In the genomic region with DNA sequence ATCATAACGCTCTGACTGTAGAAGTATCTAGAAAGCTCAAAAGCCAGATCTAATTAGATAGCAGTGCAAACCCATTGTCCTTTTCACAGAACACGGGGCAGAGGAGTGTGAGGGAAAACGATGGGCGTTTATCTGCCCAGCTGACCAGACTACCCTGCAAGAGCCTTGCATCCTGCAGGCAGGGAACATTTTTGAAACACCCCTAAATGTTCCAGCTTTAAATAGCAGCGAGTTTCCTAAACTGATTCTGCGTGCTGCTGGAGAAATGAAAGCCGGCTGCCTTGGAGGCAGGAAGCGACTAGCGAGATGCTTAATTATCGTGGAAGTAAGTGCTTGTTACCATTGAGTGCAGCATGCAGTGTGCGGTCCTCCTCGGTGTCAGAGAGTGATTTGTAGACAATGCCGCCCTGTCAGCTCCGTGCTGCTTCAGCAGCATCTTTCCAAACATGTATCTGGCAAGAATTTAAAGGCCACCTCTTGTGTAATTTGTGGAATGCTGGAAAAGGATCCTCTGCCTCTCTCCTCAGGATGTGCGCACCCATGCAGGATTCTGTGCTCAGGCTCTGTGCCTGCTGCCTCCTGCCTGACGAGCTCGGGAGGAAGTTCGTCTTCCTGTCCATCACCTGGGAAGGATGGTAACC, we compare ENCODE assay signal across 8 mouse cellular contexts.
DNase-seq lines count a peak whose midpoint lies in the region; ATAC-seq and TF ChIP-seq lines count a peak whose summit lies in the region.

No protein-coding gene starts in this region.

- peak overlapping the region; percentile 42 for H3K4me2 ChIP-seq in intestine, embryonic 16.5 days (ENCODE audit: low read depth, low read length)
- peak overlapping the region; percentile 58 for H3K4me2 ChIP-seq in limb, embryonic 13.5 days (replicated peaks)

- 0 out of 2 replicates have a peak, but pooled peaks have one; percentile 30 for TF ChIP-seq POLR2A in olfactory bulb, adult 2 months (IDR thresholded peaks at IDR 0.05; ENCODE audit: insufficient read depth, low read depth, low read length)

- peaks cover 49% of the 10 kb centered on the region for H3K36me3 ChIP-seq in megakaryocyte, embryonic 14.5 days (replicated peaks; ENCODE audit: low read length)
- H3K36me3 ChIP-seq in intestine, embryonic 16.5 days (ENCODE audit: control insufficient read depth, insufficient read depth, low read length), result peaks cover 5% of the 10 kb centered on the region; the same call in 1 of the 2 replicates
- H3K36me3 ChIP-seq in limb, embryonic 13.5 days, result peaks cover 21% of the 10 kb centered on the region

- peak; percentile 31 to 40 for DNase-seq in frontal cortex, postnatal 25 days (ENCODE audit: low spot score in 2 of 2)
- DNase-seq in ovary, postnatal 10 days (ENCODE audit: low spot score), result no peak
- DNase-seq in T-cell, adult 2 months (ENCODE audit: low spot score), result no peak

- ATAC-seq in megakaryocyte, adult 5-6 weeks (ENCODE audit: poor library complexity, severe bottlenecking), result no peak
- ATAC-seq in intestine, embryonic 16.5 days, result peak; percentile 56; the same call in 1 of the 2 replicates
- no peak for ATAC-seq in limb, embryonic 13.5 days (ENCODE audit: low FRiP score, low read depth)

- H3K9ac ChIP-seq in intestine, embryonic 16.5 days (ENCODE audit: low read depth, low read length), result no peak overlapping the region
- H3K9ac ChIP-seq in limb, embryonic 13.5 days, result no peak overlapping the region

- 31% methylated on average over 18 of the region's 18 CpGs for WGBS in intestine, embryonic 16.5 days
- 12% methylated on average over 18 of the region's 18 CpGs for WGBS in limb, embryonic 13.5 days
- WGBS in olfactory bulb, adult 2 months, result 2% methylated on average over 18 of the region's 18 CpGs

- H3K9me3 ChIP-seq in megakaryocyte, embryonic 14.5 days, result no peaks in the 10 kb centered on the region
- no peaks in the 10 kb centered on the region for H3K9me3 ChIP-seq in intestine, embryonic 16.5 days (ENCODE audit: control insufficient read depth, low read length)
- no peaks in the 10 kb centered on the region for H3K9me3 ChIP-seq in limb, embryonic 13.5 days

- H3K4me3 ChIP-seq in megakaryocyte, embryonic 14.5 days (replicated peaks), result peak overlapping the region; percentile 76
- H3K4me3 ChIP-seq in intestine, embryonic 16.5 days (ENCODE audit: low read length), result peak overlapping the region; percentile 13; the same call in 1 of the 2 replicates
- peak overlapping the region; percentile 24 for H3K4me3 ChIP-seq in limb, embryonic 13.5 days
- peak overlapping the region; percentile 73 for H3K4me3 ChIP-seq in olfactory bulb, adult 2 months (ENCODE audit: insufficient read depth, low read depth, low read length)

- no peak for TF ChIP-seq CTCF in olfactory bulb, adult 2 months (IDR thresholded peaks at IDR 0.05; ENCODE audit: insufficient read depth, low read depth, low read length)

- H3K27me3 ChIP-seq in megakaryocyte, embryonic 14.5 days (replicated peaks), result peaks cover 2% of the 10 kb centered on the region
- H3K27me3 ChIP-seq in intestine, embryonic 16.5 days (replicated peaks; ENCODE audit: control insufficient read depth, insufficient read depth, low read length), result no peaks in the 10 kb centered on the region
- H3K27me3 ChIP-seq in limb, embryonic 13.5 days, result no peaks in the 10 kb centered on the region

- 0 out of 2 replicates have a peak overlapping the region, but pooled peaks have one; percentile 16 for H3K27ac ChIP-seq in intestine, embryonic 16.5 days (ENCODE audit: low read length)
- H3K27ac ChIP-seq in limb, embryonic 13.5 days, result no peak overlapping the region
- peak overlapping the region; percentile 99 for H3K27ac ChIP-seq in olfactory bulb, adult 2 months (ENCODE audit: insufficient read depth, low read depth, low read length)

- peaks cover 44% of the 10 kb centered on the region for H3K4me1 ChIP-seq in megakaryocyte, embryonic 14.5 days
- H3K4me1 ChIP-seq in intestine, embryonic 16.5 days (ENCODE audit: control insufficient read depth, insufficient read depth, low read length), result peaks cover 9% of the 10 kb centered on the region
- peaks cover 26% of the 10 kb centered on the region for H3K4me1 ChIP-seq in limb, embryonic 13.5 days
- H3K4me1 ChIP-seq in olfactory bulb, adult 2 months (ENCODE audit: control insufficient read depth, insufficient read depth, low read length), result peaks cover 24% of the 10 kb centered on the region

Comparison
In these comparisons a context has a peak if more than half of its experiments do, and no peak if none do; other contexts are left out.
1. H3K4me3 ChIP-seq: peak in every context shown above with its lines; median percentile 76 in megakaryocyte, embryonic 14.5 days; 73 in olfactory bulb, adult 2 months; 24 in limb, embryonic 13.5 days; 13 in intestine, embryonic 16.5 days.
2. DNase-seq: peak in frontal cortex, postnatal 25 days (2 of 2); none in ovary, postnatal 10 days (single experiment) and T-cell, adult 2 months (single experiment).